Mouse (Mus musculus) CD4-positive, CD25-positive, alpha-beta regulatory T cell, adult 4 months (primary cell): ENCODE data around the gene Wdr19. TPM values are rescaled to one million over a fixed set of nuclear protein-coding genes. Genes with fewer than 3 reads are reported as not detected.
"Not testable (repeated sequence)": the region's sequence is repeated elsewhere in the genome, so short reads cannot be mapped to it uniquely, and the experiment has no call there.

Source experiments
- ATAC-seq: one replicate; pipeline ENCODE4 v1.8.0; 2017
- polyA plus RNA-seq, 2 experiments: library from polyadenylated mRNA; unstranded; fragments of 100-300 nt; shearing (Covaris generic); gene quantifications; one replicate each; pipeline ENCODE4 v1.2.1; 2017

Gene Wdr19
- polyA plus RNA-seq, 2 experiments from 2014 or later: 2.7 to 4.9 TPM

DNA sequence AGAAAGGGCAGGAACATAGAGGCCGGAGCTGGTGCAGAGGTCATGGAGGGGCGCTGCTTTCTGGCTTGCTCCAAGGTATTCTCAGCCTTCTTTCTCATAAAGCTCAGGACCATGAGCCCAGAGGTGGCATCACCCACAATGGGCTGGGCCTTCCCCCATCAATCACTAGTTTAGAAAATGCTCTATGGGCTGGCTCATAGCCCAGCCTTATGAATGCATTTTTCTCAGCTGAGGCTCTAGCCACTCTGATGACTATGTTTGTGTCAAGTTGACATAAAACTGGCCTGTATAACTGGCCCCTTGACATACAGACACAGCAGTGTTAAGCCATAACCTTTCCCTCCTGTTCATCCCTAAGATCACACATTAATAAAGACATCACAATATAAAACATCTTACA lies 5.2 kb downstream of the Wdr19 start:
- no peak for ATAC-seq

DNA sequence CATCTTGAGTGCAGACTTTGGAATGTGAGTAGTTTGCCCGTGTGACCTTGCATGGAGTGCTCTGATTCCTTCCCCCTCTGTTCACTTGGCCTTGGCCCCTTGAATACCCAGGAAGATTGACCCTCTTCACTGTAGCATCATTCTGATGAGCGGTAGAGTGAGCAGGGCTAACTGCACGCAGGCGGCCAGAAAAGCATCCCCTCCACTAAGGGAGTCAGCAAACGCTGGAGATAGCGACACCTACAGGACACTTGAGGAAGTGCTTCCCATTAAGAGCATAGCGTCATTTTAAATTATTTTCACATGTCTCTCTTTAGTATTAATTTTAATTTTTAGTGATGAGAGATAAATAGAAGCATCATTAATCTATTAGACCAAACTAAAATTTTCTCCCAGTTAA lies 13.8 kb downstream of the Wdr19 start:
- peak; percentile 40 for ATAC-seq

GRCm38 (mm10) chr5:65217305-65218269 lies 18.1 kb downstream of the Wdr19 start:
- ATAC-seq: peak; percentile 91

- no peak for ATAC-seq
Observed at GRCm38 (mm10) chr5:65221037-65221436, 21.5 kb downstream of the Wdr19 start.

DNA sequence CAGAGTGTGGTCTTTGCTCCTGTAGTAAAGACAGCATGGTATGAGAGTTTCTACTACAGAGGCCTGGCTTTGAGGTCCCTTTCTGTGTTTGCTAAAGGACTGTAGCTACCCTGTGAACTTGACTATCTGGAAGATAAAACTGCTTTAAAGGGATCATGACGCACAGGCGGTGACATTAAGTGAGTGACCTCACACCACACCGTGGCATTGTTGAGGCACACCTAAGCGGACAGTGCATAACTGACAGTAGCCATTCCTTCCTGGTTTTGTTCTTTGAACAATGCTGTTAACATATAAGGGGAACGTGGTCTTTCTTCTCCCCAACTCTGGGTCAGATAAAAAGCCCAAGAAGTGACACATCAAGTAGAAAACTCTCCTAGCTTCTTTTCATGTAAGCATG lies 24.6 kb downstream of the Wdr19 start:
- ATAC-seq: no peak

- ATAC-seq: no peak
Observed at GRCm38 (mm10) chr5:65231289-65232003, 31.9 kb downstream of the Wdr19 start.

DNA sequence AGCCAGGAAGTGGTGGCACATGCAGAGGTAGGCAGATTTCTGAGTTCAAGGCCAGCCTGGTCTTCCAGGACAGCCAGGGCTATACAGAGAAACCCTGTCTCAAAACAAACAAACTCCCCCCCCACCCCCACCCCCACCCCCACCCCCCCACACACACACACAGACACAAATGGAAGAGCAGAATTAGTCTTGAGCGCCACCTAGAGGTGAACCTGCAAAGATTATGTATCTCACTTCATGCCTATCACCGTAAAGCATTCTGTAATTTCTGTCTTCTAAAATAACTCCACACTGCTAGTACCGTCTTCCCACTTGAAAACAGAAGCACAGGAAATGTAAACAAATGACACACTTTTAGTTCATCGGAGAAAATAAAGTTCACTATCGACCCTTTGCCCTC lies 43.2 kb downstream of the Wdr19 start:
- ATAC-seq: no peak

GRCm38 (mm10) chr5:65247296-65247695 lies 47.8 kb downstream of the Wdr19 start:
- ATAC-seq: no peak

DNA sequence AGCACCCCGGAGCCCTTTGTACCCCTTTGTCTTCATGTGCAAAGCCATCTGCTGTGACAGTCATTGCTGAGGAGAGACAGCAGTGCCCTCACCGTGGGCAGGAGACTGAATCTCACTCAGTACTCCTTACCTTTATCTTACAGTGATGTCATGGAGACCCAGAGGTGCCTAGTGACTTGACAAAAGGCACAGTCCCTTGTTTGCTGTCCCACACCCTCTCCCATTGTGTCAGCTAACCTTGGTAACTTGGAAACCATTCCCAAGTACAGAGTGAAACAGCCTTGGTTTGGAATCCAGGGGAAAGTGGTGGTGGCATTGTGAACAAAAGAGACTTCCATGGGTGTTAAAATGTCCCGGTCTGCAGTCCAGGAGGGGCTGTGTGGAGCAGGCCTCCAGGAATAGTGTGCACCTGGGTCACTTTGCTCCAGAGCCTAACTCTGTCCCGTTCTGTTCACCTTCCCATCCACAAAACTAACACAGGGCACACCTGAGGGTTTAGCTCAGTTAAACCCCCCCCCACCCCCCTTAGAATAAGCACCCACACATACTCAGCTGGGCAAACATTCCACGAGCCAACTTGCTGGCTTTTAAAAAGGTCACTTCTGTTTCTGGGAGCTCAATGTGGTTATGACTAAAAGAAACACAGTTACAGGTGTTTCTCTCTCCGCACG lies 50.8 kb downstream of the Wdr19 start:
- no peak for ATAC-seq

GRCm38 (mm10) chr5:65257910-65258505 lies 58.5 kb downstream of the Wdr19 start:
- no peak for ATAC-seq

- no peak for ATAC-seq
Observed at GRCm38 (mm10) chr5:65273966-65274365, 74.5 kb downstream of the Wdr19 start.

DNA sequence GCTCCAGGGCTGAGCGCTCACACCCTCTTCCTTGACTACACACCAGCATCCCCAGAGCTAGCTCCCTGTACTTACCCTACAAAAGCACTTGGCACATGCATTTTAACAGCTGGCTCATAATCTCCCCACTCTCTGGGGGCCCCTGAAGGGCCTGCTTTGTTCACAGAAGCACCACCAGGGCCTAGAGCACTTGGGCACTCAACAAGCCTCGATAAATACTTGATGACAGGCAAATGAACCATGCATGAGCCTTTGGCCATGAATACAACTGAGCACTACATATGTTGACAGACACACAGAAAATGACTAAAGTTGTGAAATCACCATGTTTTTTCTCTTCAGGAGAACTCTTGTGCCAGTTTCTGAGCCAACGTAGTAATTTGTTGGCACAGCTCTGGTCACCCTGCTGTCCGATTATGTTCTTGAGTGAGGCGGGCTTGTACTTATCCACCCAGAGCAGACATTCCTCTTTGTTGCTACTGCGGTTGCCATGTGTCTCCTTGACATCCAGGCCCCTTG lies 79.7 kb downstream of the Wdr19 start:
- ATAC-seq: no peak

DNA sequence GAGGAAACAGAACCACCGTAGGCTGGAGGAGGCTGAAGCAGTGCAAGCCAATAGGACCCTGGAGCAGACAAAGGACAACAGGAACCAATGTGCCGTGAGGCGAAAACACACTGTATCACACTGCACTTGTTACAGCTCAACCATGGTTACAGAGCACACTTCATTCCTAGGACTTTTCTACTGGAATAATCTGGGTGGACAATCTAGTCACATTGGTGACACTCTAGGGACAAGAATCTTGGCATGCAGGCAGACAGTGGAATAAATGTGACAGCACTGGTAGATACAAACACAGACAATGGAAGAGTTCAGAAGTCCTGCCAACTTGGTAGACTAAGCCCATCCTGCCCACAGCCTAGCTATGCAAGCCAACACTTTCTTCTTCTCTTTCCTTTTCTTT lies 81.7 kb downstream of the Wdr19 start:
- no peak for ATAC-seq

- no peak for ATAC-seq
Observed at GRCm38 (mm10) chr5:65284171-65284570, 84.7 kb downstream of the Wdr19 start.

DNA sequence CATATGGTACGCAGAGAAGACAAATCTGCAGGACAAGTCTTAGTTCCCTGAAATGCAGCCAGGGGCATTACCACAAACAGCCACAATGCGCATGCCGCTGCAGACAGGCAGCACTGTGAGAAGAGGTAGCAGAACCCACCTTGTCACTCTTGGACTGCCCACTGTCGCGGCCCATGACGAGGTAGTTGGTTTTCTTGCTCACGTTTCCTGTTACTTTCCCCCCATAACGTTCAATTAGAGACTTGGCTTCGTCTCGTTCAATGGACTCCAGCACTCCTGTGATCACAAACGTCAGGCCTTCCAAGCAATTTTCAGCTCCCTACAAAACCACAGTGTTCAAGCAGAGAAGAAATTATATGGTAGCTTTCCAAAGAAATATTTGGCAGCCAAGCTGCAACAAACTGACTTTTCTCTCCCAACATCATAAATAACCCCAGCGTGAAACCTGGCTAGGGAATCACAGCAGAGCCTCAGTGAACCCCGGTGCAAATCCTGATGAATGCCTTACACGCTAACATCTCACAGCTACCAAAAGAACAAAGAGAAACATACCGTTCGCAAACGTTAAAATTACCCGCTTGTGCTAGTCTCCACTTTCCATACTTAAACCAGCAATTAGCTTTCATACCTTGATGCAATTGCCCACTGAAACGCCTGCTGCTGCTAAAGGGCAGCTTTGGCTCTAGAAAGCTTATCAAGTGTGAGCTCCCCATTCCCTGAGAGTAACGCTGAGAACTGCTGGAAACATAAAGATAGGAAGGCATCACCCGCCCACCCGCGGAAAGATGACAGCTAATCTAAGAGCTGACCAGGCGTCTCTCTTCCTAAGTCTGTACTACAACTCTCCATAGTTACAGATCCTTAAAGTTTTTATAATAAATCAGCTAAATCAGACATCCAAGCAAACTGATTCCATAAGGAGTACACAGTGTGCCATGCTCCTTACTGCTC lies 88.5 kb downstream of the Wdr19 start:
- ATAC-seq: no peak

DNA sequence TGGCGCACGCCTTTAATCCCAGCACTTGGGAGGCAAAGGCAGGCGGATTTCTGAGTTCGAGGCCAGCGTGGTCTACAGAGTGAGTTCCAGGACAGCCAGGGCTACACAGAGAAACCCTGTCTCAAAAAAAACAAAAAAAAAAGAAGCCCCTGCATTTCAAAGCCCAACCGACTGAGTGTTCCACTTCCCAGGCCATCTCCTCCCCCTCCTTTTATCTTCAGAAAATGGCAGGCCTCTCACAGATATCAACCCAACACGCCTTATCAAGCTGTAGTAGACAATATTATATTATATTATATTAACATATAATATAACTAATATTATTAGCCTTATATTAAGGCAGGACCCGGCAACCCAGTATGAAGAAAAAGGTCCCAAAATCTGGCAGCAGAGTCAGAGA lies 89.5 kb downstream of the Wdr19 start:
- not testable (repeated sequence) for ATAC-seq

GRCm38 (mm10) chr5:65293627-65294026 lies 94.1 kb downstream of the Wdr19 start:
- ATAC-seq: no peak

- ATAC-seq: no peak
Observed at GRCm38 (mm10) chr5:65294270-65294669, 94.8 kb downstream of the Wdr19 start.

- ATAC-seq: no peak
Observed at GRCm38 (mm10) chr5:65298167-65298950, 98.9 kb downstream of the Wdr19 start.

DNA sequence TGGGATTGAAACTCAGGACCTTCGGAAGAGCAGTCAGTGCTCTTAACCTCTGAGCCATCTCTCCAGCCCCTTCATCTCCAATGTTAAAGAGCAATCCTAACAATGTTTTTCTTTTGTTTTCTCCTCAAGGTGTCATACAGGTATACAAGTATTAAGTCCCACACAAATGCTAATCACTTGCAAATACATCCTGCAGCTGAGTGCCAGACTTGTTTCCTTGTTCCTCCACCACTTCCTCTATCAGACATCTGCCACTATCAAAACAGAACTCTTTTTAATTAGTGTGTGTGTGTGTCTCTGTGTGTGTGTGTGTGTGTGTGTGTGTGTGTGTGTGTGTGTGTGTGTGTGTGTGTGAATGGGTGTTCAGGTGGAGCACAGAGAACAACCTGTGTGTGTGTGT lies 100.1 kb downstream of the Wdr19 start:
- ATAC-seq: peak; percentile 60

- no peak for ATAC-seq
Observed at GRCm38 (mm10) chr5:65300121-65300520, 100.6 kb downstream of the Wdr19 start.
